Mouse (Mus musculus) limb, embryonic 11.5 days (tissue): Measurements from ENCODE around the gene Nup62. TPM values are rescaled to one million over a fixed set of nuclear protein-coding genes. Genes with fewer than 3 reads are reported as not detected.
A peak's percentile ranks its signal among the peaks of the same experiment; 100 is the strongest.

Experiments
- ATAC-seq: fragments of 200-750 bp; cut with Nextera tagmentation; 2 replicates; pipeline ENCODE4 v1.8.0; 2017; ENCODE audit warnings: low read depth; ENCODE audit not compliant: insufficient number of reproducible peaks, low FRiP score, low TSS enrichment
- DNase-seq: peaks from one replicate; pipeline ENCODE4 v3.0.0-alpha.2; 2015; ENCODE audit warnings: low spot score
- H3K27ac ChIP-seq: fragments of 300-500 bp; sonication (generic); replicated peaks from 2 replicates; pipeline ENCODE4 v1.5.1; 2014; ENCODE audit warnings: low read depth, mild to moderate bottlenecking, low read length
- H3K27me3 ChIP-seq: fragments of 300-500 bp; sonication (generic); 2 replicates; pipeline ENCODE4 v1.6.1; 2014; ENCODE audit warnings: mild to moderate bottlenecking, low read length, mixed read lengths; ENCODE audit not compliant: control insufficient read depth, insufficient read depth
- H3K36me3 ChIP-seq: fragments of 300-500 bp; sonication (generic); 2 replicates; pipeline ENCODE4 v1.6.1; 2014; ENCODE audit warnings: mild to moderate bottlenecking, low read length, moderate library complexity, mixed read lengths; ENCODE audit not compliant: control insufficient read depth, insufficient read depth
- H3K4me1 ChIP-seq: fragments of 300-500 bp; sonication (generic); 2 replicates; pipeline ENCODE4 v1.6.1; 2014; ENCODE audit warnings: low read length, mixed read lengths; ENCODE audit not compliant: control insufficient read depth, insufficient read depth
- H3K4me2 ChIP-seq: fragments of 300-500 bp; sonication (generic); 2 replicates; pipeline ENCODE4 v1.6.1; 2014; ENCODE audit warnings: low read depth, mild to moderate bottlenecking, moderate library complexity; ENCODE audit not compliant: severe bottlenecking
- H3K4me3 ChIP-seq: fragments of 300-500 bp; sonication (generic); 2 replicates; pipeline ENCODE4 v1.5.1; 2014; ENCODE audit warnings: low read depth, low read length
- H3K9ac ChIP-seq: fragments of 300-500 bp; sonication (generic); 2 replicates; pipeline ENCODE4 v1.6.1; 2014; ENCODE audit warnings: mild to moderate bottlenecking, low read length
- H3K9me3 ChIP-seq: fragments of 300-500 bp; sonication (generic); 2 replicates; pipeline ENCODE4 v1.6.1; 2016; ENCODE audit warnings: low read length; ENCODE audit not compliant: control insufficient read depth
- WGBS: fragments of 180-500 bp; shearing (Covaris S2); extraction: QIAGEN DNeasy Blood & Tissue Kit; methylation state at CpG from one replicate; pipeline ENCODE4 v1.1.7; 2014; 5-methylcytosine and 5-hydroxymethylcytosine counted together
- polyA plus RNA-seq: library from polyadenylated mRNA; unstranded; fragments of >200 nt; fragmentation: Nextera tagmentation; extraction: Ambion mirVana; gene quantifications from 2 replicates; pipeline ENCODE4 v1.2.1, GENCODE M21; 2014

Gene Nup62
- polyA plus RNA-seq, 1 experiment from 2014 or later, result 81.7 TPM

GRCm38 (mm10) chr7:44836423-44837053, 20.6 kb downstream of the Nup62 start:
- H3K9ac ChIP-seq, result no peak overlapping the region
- H3K36me3 ChIP-seq, result no peaks in the 10 kb centered on the region; the same call in 1 of the 2 replicates
- no peak overlapping the region for H3K4me3 ChIP-seq
- WGBS, result 80% methylated on average over 9 of the region's 9 CpGs
- H3K9me3 ChIP-seq, result no peaks in the 10 kb centered on the region
- H3K27me3 ChIP-seq, result peaks cover 18% of the 10 kb centered on the region
- ATAC-seq, result no peak
- no peak for DNase-seq
- H3K27ac ChIP-seq, result no peak overlapping the region
- H3K4me1 ChIP-seq, result peaks cover 15% of the 10 kb centered on the region
- no peak overlapping the region for H3K4me2 ChIP-seq

DNA sequence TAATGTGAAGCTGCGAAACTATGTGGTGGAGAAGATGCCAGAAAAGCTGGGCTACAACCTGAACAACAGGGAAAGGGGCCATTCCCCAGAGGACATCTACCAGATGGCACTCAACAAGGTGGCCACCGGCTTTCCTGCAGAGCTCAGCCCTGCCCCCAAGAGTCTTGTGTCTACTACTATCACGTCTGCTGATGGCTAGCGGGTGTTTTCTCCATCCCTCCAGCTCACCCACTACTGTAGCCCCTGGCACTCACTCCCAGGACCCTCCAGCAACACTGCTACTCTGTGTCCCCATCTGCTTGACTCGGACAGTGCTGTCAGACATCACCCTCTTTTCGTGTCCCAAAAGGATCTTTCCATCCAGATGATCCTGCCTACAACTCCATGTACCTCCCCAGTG, 22.2 kb downstream of the Nup62 start:
- Histone ChIP-seq H3K27me3 (peaks cover 18% of the 10 kb centered on the region), H3K4me2 (no peak overlapping the region), H3K36me3 (peaks cover 3% of the 10 kb centered on the region), H3K4me1 (peaks cover 15% of the 10 kb centered on the region), H3K9ac (no peak overlapping the region), H3K27ac (no peak overlapping the region), H3K9me3 (no peaks in the 10 kb centered on the region), H3K4me3 (no peak overlapping the region)
- DNase-seq, result no peak
- 86% methylated on average over 6 of the region's 6 CpGs for WGBS
- ATAC-seq, result no peak

DNA sequence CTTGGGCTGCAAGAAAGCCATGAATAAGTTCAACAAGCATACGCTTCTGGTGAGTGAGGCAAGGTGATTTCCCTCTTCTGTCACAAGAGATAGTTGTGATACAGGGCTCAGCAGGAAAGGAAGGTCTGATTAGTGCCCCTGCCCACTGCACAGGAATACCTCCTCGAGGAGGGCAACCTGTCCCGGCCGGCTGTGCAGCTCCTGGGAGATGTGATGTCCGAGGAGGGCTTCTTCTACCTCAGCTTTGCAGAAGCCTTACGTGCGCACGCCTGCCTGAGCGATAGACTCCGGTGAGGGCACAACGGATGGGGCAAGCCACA, 23.2 kb downstream of the Nup62 start:
- DNase-seq (no peak), ATAC-seq (no peak)
- no peaks in the 10 kb centered on the region for H3K9me3 ChIP-seq
- H3K9ac ChIP-seq, result no peak overlapping the region; the same call in 1 of the 2 replicates
- peak overlapping the region; percentile 31 for H3K4me3 ChIP-seq
- 25% methylated on average over 11 of the region's 11 CpGs for WGBS
- H3K36me3 ChIP-seq, result peaks cover 6% of the 10 kb centered on the region
- no peak overlapping the region for H3K27ac ChIP-seq
- H3K4me2 ChIP-seq, result peak overlapping the region; percentile 52
- H3K27me3 ChIP-seq, result peaks cover 18% of the 10 kb centered on the region
- H3K4me1 ChIP-seq, result peaks cover 15% of the 10 kb centered on the region

GRCm38 (mm10) chr7:44839491-44840191, 23.8 kb downstream of the Nup62 start:
- H3K9me3 ChIP-seq, result no peaks in the 10 kb centered on the region
- ATAC-seq (peak; percentile 62; the same call in 1 of the 2 replicates), DNase-seq (peak; percentile 58)
- peak overlapping the region; percentile 52 for H3K4me2 ChIP-seq
- H3K27me3 ChIP-seq, result peaks cover 18% of the 10 kb centered on the region
- peaks cover 6% of the 10 kb centered on the region for H3K36me3 ChIP-seq
- no peak overlapping the region for H3K27ac ChIP-seq
- WGBS, result 2% methylated on average over 58 of the region's 58 CpGs
- peak overlapping the region; percentile 31 for H3K4me3 ChIP-seq
- H3K4me1 ChIP-seq, result peaks cover 15% of the 10 kb centered on the region
- H3K9ac ChIP-seq, result peak overlapping the region; percentile 17; the same call in 1 of the 2 replicates

GRCm38 (mm10) chr7:44840426-44840825, 24.5 kb downstream of the Nup62 start:
- ATAC-seq (no peak), DNase-seq (no peak)
- Histone ChIP-seq H3K4me1 (peaks cover 13% of the 10 kb centered on the region), H3K27me3 (peaks cover 18% of the 10 kb centered on the region), H3K9me3 (no peaks in the 10 kb centered on the region), H3K9ac (no peak overlapping the region), H3K36me3 (peaks cover 13% of the 10 kb centered on the region), H3K27ac (no peak overlapping the region), H3K4me2 (peak overlapping the region; percentile 52; the same call in 1 of the 2 replicates), H3K4me3 (peak overlapping the region; percentile 31)
- 61% methylated on average over 14 of the region's 14 CpGs for WGBS

DNA sequence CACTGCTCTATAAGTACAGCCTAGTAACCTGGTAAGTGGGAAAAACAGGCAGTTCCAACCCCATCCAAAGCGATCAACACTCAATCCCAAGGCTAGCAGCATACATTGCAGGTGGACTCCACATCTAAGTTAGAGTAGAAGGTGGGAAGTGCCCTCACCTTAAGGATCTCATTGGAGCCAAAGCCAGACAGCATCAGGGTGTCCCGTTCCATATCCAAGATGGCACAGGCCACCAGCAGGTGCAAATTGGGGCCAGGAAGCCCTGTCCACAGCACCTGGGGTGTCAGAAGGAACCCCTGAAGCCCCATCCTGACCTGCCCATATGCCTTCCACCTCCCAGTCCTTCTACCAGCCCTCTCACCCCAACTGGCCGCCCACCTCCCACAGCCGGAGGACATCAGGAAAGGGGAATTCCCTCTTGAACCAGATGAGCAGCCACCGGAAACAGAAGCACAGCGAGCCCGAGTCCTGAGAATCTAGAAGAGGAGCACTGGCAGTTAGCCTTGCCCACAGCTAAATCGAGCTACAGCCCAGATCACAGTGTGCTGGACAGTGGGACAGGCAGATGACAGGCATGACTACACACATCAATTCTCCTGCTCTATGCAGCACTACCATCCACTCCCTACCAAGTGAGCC, 26.1 kb downstream of the Nup62 start:
- DNase-seq, result no peak
- Histone ChIP-seq H3K9me3 (no peaks in the 10 kb centered on the region), H3K27me3 (peaks cover 18% of the 10 kb centered on the region), H3K36me3 (peaks cover 21% of the 10 kb centered on the region), H3K4me2 (no peak overlapping the region), H3K9ac (no peak overlapping the region), H3K27ac (no peak overlapping the region), H3K4me3 (no peak overlapping the region), H3K4me1 (peaks cover 11% of the 10 kb centered on the region)
- 89% methylated on average over 8 of the region's 8 CpGs for WGBS
- no peak for ATAC-seq

DNA sequence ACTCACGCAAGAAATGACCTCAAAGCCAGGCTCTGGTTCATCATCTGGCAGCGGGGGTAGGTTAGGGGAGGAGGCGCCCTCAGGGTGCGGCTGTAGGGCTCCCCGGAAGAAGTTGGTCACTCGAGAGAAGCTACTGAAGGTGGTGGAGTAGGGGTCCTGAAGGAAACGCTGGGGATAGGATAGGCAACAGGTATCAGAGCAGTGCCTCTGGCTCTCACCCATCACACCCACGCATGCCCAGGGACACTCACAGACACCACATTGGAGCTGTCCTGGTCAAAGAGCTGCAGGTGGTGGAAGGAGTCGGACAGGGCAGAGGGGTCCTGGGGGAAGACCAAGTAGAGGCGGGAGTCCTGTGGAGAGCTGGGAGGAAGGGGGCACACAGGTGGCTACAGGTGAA, 29.1 kb downstream of the Nup62 start:
- no peak overlapping the region for H3K4me3 ChIP-seq
- ATAC-seq (no peak), DNase-seq (no peak)
- H3K4me2 ChIP-seq, result no peak overlapping the region
- H3K4me1 ChIP-seq, result peaks cover 8% of the 10 kb centered on the region
- H3K27ac ChIP-seq, result no peak overlapping the region
- H3K9ac ChIP-seq, result no peak overlapping the region
- peaks cover 9% of the 10 kb centered on the region for H3K27me3 ChIP-seq
- WGBS, result 94% methylated on average over 10 of the region's 10 CpGs
- peaks cover 21% of the 10 kb centered on the region for H3K36me3 ChIP-seq
- no peaks in the 10 kb centered on the region for H3K9me3 ChIP-seq

GRCm38 (mm10) chr7:44846804-44847203, 30.9 kb downstream of the Nup62 start:
- no peak for ATAC-seq
- no peak overlapping the region for H3K4me3 ChIP-seq
- no peak overlapping the region for H3K9ac ChIP-seq
- H3K36me3 ChIP-seq, result peaks cover 23% of the 10 kb centered on the region
- H3K4me2 ChIP-seq, result no peak overlapping the region
- 90% methylated on average over 7 of the region's 7 CpGs for WGBS
- H3K9me3 ChIP-seq, result no peaks in the 10 kb centered on the region
- peaks cover 12% of the 10 kb centered on the region for H3K4me1 ChIP-seq
- H3K27ac ChIP-seq, result no peak overlapping the region
- DNase-seq, result no peak
- no peaks in the 10 kb centered on the region for H3K27me3 ChIP-seq
